Mouse (Mus musculus) intestine, embryonic 14.5 days (tissue): ENCODE data around the gene Mgat4b. TPM values are rescaled to one million over a fixed set of nuclear protein-coding genes. Genes with fewer than 3 reads are reported as not detected.

ENCODE experiments used
- ATAC-seq: fragments of 200-750 bp; cut with Nextera tagmentation; replicated peaks from 2 replicates; pipeline ENCODE4 v1.8.0; 2017; ENCODE audit warnings: low read depth, moderate number of reproducible peaks, moderate TSS enrichment, moderate library complexity; ENCODE audit not compliant: low FRiP score, low TSS enrichment
- DNase-seq: peaks from one replicate; pipeline ENCODE4 v3.0.0-alpha.2; 2018; ENCODE audit warnings: low spot score
- H3K27ac ChIP-seq: fragments of 300-500 bp; sonication (generic); 2 replicates; pipeline ENCODE4 v1.5.1; 2014; ENCODE audit warnings: low read depth, mild to moderate bottlenecking, control low read depth
- H3K27me3 ChIP-seq: fragments of 300-500 bp; sonication (generic); replicated peaks from 2 replicates; pipeline ENCODE4 v1.6.1; 2014; ENCODE audit warnings: low read length, control low read depth; ENCODE audit not compliant: control insufficient read depth, insufficient read depth
- H3K36me3 ChIP-seq: fragments of 300-500 bp; sonication (generic); 2 replicates; pipeline ENCODE4 v1.6.1; 2014; ENCODE audit warnings: low read length, control low read depth; ENCODE audit not compliant: control insufficient read depth, insufficient read depth
- H3K4me1 ChIP-seq: fragments of 300-500 bp; sonication (generic); replicated peaks from 2 replicates; pipeline ENCODE4 v1.6.1; 2014; ENCODE audit warnings: low read length, control low read depth, mixed read lengths; ENCODE audit not compliant: control insufficient read depth, insufficient read depth
- H3K4me2 ChIP-seq: fragments of 300-500 bp; sonication (generic); 2 replicates; pipeline ENCODE4 v1.6.1; 2014; ENCODE audit warnings: low read length
- H3K4me3 ChIP-seq: fragments of 300-500 bp; sonication (generic); 2 replicates; pipeline ENCODE4 v1.5.1; 2014; ENCODE audit warnings: low read depth, low read length, control low read depth, mixed read lengths
- H3K9ac ChIP-seq: fragments of 300-500 bp; sonication (generic); 2 replicates; pipeline ENCODE4 v1.6.1; 2014; ENCODE audit warnings: mild to moderate bottlenecking, low read length
- H3K9me3 ChIP-seq: fragments of 300-500 bp; sonication (generic); 2 replicates; pipeline ENCODE4 v1.6.1; 2016; ENCODE audit warnings: low read length, control low read depth; ENCODE audit not compliant: control insufficient read depth
- WGBS: fragments of 180-500 bp; shearing (Covaris S2); extraction: QIAGEN DNeasy Blood & Tissue Kit; methylation state at CpG from one replicate; pipeline ENCODE4 v1.1.7; 2014; 5-methylcytosine and 5-hydroxymethylcytosine counted together
- polyA plus RNA-seq: library from polyadenylated mRNA; unstranded; fragments of >200 nt; fragmentation: Nextera tagmentation; extraction: Ambion mirVana; gene quantifications from 2 replicates; pipeline ENCODE4 v1.2.1, GENCODE M21; 2014

The Mgat4b gene
- polyA plus RNA-seq, 1 experiment from 2014 or later = 24.4 TPM

GRCm38 (mm10) chr11:50216724-50217366, 6.2 kb downstream of the Mgat4b start:
- Histone ChIP-seq H3K4me3 (no peak overlapping the region), H3K4me2 (no peak overlapping the region), H3K9me3 (no peaks in the 10 kb centered on the region), H3K36me3 (no peaks in the 10 kb centered on the region), H3K27ac (no peak overlapping the region), H3K27me3 (no peaks in the 10 kb centered on the region), H3K4me1 (peaks cover 10% of the 10 kb centered on the region), H3K9ac (no peak overlapping the region)
- 76% methylated on average over 4 of the region's 4 CpGs for WGBS
- no peak for ATAC-seq
- DNase-seq = no peak

- no peaks in the 10 kb centered on the region for H3K36me3 ChIP-seq
- H3K4me1 ChIP-seq = peaks cover 10% of the 10 kb centered on the region
- no peaks in the 10 kb centered on the region for H3K9me3 ChIP-seq
- ATAC-seq (no peak), DNase-seq (no peak)
- no peaks in the 10 kb centered on the region for H3K27me3 ChIP-seq
- 68% methylated on average over 4 of the region's 4 CpGs for WGBS
- H3K4me2 ChIP-seq = no peak overlapping the region
- no peak overlapping the region for H3K27ac ChIP-seq
- no peak overlapping the region for H3K4me3 ChIP-seq
- no peak overlapping the region for H3K9ac ChIP-seq
Measured at GRCm38 (mm10) chr11:50217811-50218210, 7.1 kb downstream of the Mgat4b start.

DNA sequence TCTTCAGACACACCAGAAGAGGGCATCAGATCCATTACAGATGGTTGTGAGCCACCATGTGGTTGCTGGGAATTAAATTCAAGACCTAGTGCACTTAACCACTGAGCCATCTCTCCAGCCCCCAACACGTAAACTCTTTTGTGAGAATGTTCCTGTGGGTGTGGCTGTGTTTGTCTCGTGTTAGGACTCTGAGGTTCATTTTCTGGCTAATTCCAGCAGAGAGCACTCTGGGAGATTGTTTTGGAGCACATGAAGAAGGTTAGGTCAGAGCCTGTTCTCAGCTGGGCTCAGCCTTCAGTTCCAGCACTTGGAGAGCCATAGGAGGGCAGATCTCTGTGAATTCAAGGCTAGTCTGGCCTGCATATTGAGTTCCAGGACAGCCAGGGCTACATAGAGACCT, 9.1 kb downstream of the Mgat4b start:
- Histone ChIP-seq H3K9me3 (no peaks in the 10 kb centered on the region), H3K27me3 (no peaks in the 10 kb centered on the region), H3K4me2 (no peak overlapping the region), H3K36me3 (no peaks in the 10 kb centered on the region), H3K4me1 (peaks cover 15% of the 10 kb centered on the region), H3K9ac (no peak overlapping the region), H3K4me3 (no peak overlapping the region), H3K27ac (no peak overlapping the region)
- ATAC-seq = no peak
- DNase-seq = no peak
- 70% methylated on average over 2 of the region's 2 CpGs for WGBS

DNA sequence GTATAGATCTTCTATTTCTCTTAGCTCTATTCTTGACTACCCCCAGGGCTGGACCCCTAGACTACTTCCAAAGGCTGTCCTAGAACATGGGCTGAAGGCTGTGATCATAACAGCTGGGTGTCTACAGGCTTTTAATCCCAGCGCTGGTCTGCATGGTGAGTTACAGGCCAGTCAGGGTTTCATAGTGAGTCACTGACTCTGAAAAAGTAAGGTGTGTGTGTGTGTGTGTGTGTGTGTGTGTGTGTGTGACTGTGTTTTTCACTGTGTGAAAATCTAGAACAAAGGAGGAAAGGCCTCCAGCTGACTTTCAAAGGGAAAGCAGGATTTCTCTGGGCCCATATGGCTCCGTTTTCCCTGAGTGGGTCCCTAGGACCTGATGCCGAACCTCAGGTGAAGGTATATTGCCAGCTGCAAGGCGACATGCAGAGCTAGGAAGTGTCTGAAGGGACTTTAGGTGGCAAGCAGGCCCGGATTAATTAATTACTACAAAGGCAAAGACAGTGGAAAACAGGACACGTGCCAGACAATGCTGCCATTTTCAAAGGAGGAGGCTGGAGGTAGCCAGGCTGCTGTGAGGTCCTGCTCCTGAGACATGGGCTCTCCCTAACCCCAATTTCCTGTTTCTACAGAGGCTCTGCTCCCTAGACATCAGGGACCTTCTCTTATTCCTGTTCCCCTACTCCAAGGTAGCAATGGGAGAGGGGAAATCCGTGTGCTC, 12.0 kb downstream of the Mgat4b start:
- no peaks in the 10 kb centered on the region for H3K27me3 ChIP-seq
- no peak overlapping the region for H3K27ac ChIP-seq
- H3K36me3 ChIP-seq = no peaks in the 10 kb centered on the region
- ATAC-seq (no peak), DNase-seq (no peak)
- H3K9me3 ChIP-seq = no peaks in the 10 kb centered on the region
- H3K4me3 ChIP-seq = no peak overlapping the region
- no peak overlapping the region for H3K9ac ChIP-seq
- no peak overlapping the region; the same call in 1 of the 2 replicates for H3K4me2 ChIP-seq
- WGBS = 71% methylated on average over 7 of the region's 7 CpGs
- H3K4me1 ChIP-seq = peaks cover 19% of the 10 kb centered on the region

- H3K4me3 ChIP-seq = peak overlapping the region; percentile 65
- no peaks in the 10 kb centered on the region for H3K27me3 ChIP-seq
- no peaks in the 10 kb centered on the region for H3K9me3 ChIP-seq
- peak overlapping the region; percentile 83 for H3K9ac ChIP-seq
- WGBS = 7% methylated on average over 17 of the region's 17 CpGs
- peak overlapping the region; percentile 77 for H3K27ac ChIP-seq
- H3K36me3 ChIP-seq = no peaks in the 10 kb centered on the region
- no peak for ATAC-seq
- DNase-seq = no peak
- peaks cover 23% of the 10 kb centered on the region for H3K4me1 ChIP-seq
- H3K4me2 ChIP-seq = peak overlapping the region; percentile 93
Measured at GRCm38 (mm10) chr11:50223783-50224662, 13.3 kb downstream of the Mgat4b start.

GRCm38 (mm10) chr11:50224671-50225530, 14.2 kb downstream of the Mgat4b start:
- H3K4me1 ChIP-seq = peaks cover 23% of the 10 kb centered on the region
- peak overlapping the region; percentile 77 for H3K27ac ChIP-seq
- no peaks in the 10 kb centered on the region for H3K9me3 ChIP-seq
- DNase-seq = peak; percentile 91
- WGBS = under 1% methylated on average over 63 of the region's 70 CpGs
- H3K36me3 ChIP-seq = no peaks in the 10 kb centered on the region
- peak; percentile 86 for ATAC-seq
- peak overlapping the region; percentile 65 for H3K4me3 ChIP-seq
- peak overlapping the region; percentile 93 for H3K4me2 ChIP-seq
- peak overlapping the region; percentile 83 for H3K9ac ChIP-seq
- H3K27me3 ChIP-seq = no peaks in the 10 kb centered on the region

GRCm38 (mm10) chr11:50225611-50226378, 15.1 kb downstream of the Mgat4b start:
- ATAC-seq (peak; percentile 20; the same call in 1 of the 2 replicates), DNase-seq (peak; percentile 83)
- H3K27me3 ChIP-seq = no peaks in the 10 kb centered on the region
- H3K9me3 ChIP-seq = no peaks in the 10 kb centered on the region
- H3K4me3 ChIP-seq = peak overlapping the region; percentile 65
- peak overlapping the region; percentile 83 for H3K9ac ChIP-seq
- H3K4me1 ChIP-seq = peaks cover 23% of the 10 kb centered on the region
- H3K4me2 ChIP-seq = peak overlapping the region; percentile 93
- no peaks in the 10 kb centered on the region for H3K36me3 ChIP-seq
- H3K27ac ChIP-seq = peak overlapping the region; percentile 77; the same call in 1 of the 2 replicates
- 3% methylated on average over 25 of the region's 34 CpGs for WGBS
